Mouse (Mus musculus) thymus, postnatal 36 days (tissue): ENCODE measurements at regions not wholly inside any gene's neighbourhood (a gene's known extent, or its start where the extent isn't known, plus 50 kb on each side); places are given as distances from the start of the nearest gene placed in this dataset.

Experiments used
- DNase-seq, 2 experiments: peaks; one replicate each; pipeline ENCODE4 v3.0.0; 2022; ENCODE audit warnings: mixed read lengths in 2 of 2

DNA sequence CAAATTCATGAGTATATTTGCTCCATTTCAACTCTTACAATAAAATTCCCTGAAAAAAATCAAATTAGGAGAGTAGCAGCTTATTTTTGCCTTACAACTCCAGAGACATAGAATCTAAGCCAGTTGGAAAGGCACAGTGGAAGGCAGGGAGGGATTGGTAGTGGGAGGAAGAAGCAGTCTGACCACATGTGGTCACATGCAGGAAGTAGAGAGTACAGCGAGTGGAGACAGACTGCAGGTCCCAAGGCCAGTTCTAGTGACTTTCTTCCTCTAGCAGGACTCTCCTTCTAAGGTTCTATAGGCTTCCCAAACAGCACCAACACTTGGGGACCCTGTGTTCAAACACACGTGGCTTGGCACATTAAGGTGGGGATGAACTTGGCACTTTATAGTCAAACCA is 245.6 kb upstream of the Adgrl4 start:
- DNase-seq, result no peak

DNA sequence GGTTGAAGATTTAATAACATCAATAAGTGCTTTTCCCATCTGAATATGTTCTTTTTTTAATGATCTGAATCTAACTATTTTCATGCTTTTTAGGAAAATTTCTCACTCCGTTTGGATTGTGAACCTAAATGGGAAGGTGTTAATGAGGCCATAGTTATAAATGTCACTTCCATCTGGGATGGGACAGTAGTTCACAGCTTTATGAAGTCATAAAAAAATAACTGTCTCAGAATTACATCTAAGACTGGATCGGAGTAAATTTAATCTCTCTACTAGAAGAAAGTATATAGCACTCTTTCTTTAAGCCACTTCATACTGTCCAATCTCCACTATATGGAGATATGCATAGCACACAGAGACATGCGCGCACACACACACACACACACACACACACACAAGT is 226.7 kb upstream of the Adgrl4 start:
- no peak for DNase-seq

DNA sequence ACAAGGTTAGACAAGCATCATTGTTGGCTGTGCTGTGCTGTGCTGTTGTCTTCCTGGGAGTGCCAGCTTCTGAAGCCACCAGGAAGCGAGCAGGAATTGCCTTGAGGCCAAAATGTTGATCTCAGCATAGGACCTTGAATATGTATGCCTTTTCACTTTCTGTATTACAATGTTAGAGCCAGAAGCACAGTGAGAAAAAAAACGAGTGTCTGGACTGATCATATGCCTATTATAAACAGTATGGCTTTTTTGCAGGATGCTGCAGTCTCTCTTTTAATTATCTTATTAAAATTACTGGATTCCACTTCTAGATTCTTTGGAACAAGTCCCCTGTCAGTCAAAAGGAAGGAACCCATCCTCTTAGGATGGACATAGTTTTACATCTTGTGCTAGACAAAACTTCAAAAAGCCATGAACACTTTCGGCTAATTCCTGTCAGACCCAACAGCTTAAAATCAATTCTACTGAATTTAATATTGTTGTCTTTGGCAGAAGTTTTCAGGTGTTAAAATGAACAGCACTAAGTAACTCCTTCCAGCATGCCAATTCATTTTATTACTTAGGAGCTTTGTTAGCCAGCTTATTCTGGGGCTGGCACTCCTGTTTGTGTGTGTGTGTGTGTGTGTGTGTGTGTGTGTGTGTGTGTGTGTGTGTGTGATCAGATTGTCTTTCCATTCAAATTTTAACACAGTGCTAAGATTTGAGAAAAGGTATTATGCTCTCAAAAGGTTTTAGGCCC is 220.8 kb upstream of the Adgrl4 start:
- no peak for DNase-seq

DNA sequence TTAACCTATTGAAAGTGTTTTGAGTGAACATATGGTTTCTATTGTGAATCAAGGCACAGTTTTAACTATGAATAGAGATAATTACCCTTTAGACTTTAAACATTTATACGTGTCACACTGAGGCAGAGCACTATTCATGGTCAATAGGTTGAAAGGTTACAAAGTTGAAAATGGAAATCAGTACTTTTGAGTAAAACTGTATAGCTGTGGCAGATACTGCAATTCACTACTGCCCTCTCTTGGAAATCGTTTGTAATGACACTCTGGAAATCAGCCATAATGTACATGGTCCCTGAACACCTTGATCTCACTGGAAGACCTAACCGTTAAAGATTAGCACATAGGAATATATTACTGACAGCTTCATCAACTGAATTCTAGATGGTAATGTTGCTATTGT is 215.3 kb upstream of the Adgrl4 start:
- no peak for DNase-seq

DNA sequence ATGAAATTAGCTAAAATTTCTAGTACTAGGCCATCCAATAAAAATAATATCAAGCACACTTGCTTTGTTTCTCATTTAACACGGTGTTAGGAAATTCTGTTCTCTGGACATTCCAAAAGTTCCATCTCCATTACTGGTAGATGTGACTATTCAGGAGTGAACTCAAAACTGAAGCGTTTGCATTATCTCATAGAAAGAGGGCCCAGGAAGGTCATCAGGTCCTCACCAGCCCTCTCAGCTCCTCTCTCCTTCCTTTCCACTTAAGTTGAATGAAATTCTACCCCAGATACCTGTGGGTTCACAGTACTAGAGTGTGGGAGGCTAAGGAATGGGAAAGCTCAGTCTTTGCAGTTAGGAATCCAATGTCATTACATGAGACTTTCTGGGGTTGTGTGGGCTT is 185.2 kb upstream of the Adgrl4 start:
- no peak for DNase-seq

DNA sequence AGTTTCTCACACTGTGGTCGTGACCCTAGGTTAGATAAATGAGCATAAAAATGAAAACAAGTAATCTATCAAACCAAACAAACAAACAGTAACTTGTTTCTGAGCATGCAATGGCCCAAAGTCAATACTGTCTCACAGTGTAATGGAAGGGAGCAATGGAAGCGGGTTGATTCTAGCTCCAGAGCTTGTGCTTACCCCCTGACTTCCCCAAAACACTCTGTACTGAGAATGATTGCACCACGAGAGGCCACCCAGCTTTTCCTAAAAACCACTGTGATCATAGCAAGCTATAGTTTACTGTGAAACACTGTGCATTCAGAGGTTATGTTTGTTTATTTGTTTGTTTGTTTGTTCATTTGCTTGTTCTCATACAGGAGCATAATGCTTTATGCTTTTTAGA is 174.9 kb upstream of the Adgrl4 start:
- DNase-seq, result no peak

DNA sequence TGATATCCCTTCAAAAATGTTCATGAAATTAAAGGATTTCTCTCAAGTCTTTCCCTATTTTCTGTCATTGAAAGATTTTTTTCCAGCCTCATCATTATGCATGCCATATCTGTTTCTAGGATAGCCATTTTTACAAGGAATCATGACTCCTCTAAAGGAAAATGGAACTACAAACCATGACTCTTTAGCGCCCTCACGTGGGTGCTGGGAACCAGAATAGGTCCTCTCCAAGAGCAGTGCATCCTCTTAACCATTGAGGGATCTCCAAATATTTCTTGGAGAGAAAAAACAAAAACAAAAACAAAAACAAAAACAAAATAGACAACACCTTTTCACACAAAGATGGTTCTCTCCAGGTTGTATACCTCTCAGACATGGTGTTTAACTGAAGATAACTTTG is 172.0 kb upstream of the Adgrl4 start:
- no peak for DNase-seq

DNA sequence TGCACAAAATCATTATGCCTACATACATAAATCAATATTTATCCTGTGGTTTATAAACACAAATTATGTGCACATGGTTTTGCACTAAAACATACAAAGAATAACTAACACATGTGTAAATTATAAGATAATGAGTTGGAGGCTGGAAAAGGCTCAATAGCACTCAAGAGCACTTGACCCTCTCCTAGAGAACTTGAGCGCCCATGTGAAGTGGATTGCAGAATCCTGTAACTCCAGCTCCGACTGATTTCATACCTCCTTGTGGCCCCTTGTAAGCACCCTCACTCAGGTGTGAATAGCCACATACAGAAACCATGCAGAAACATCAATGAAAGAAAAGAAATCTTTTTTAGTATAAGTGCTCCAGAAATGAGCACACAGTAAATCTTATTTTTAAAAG is 168.2 kb upstream of the Adgrl4 start:
- no peak for DNase-seq

DNA sequence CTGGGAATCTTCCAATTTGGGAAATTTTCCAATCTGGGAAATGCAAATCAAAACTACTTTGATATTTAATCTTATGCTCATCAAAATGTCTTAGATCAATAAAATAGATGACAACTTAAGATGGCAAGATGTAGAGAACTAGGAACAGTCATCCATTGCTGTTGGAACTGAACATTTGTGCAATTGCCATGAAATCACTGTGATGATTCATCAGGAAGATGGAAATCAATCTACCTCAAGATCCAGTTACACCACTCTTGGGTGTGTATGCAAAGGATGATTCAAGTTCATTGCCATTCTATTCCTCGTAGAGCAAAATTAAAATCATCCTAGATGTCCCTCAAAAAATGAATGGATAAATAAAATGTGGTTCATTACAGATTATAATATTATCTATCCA is 153.9 kb upstream of the Adgrl4 start:
- DNase-seq, result no peak

DNA sequence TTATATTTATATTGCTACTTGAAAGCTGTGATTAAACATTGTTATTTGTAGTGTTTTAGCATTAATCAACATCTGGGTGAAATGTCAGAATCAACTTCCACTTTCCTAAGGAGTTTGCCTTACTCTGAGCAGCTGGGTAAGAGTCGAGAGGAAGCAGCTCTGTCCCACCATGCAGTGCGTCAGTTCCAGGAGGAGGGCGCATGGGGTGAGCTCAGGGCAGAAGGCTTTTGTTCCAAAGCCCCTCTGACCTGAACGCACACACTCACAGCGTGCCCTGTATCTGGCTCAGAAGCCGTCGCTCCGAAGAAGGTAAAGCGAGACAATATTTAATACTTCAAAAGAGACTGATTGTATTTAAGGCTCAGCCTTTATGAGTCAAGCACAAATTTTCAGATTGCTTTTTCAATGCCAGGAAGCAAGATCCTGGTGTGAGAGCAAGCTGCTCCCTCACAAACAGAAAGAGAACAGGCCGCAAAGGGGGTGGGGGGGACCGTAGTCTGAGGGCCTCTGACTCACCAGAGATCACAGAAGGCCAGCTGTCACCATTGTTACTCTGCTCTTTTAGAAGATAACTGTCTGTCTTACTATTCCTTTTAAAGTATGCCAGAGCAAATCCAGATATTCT is 143.6 kb upstream of the Adgrl4 start:
- DNase-seq, result peak; percentile 33 to 39

DNA sequence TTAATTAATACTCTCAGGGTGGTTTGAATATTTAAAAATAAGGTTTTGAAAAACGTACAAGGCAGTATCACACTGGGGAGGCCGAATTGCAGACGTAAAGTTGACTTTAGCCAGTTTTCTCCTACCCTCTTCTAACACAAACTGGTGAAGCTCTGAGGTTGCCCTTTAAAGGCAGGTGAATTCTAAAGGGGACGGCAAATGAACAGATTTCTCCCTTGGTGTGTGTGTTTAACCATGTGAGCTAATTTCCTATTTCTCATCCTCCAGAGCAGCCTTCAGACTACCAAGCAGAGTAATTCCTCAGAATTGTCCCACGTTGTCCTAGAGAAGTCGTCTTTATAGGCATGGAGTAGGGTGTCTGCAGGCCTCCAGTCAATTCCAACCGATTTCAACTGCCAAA is 143.1 kb upstream of the Adgrl4 start:
- DNase-seq, result no peak

DNA sequence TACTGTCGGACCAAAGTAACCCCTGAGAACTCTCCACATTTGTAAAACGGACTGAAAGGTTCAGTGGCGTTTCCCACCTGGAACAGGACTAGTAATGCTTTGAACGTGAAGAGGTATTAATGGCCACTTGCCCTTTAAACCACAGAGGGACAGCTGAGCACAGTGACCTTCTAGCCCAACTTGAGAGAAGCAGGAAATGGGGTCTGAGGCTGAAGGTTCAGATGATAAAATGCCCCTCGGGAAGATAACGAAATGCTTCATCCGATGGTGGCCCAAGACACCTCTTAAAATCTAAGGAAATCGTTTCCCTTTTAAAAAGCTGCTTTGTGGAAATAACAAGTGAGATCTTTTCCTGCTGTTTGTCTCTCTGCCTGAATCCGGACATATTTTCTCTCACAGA is 142.7 kb upstream of the Adgrl4 start:
- DNase-seq, result no peak

DNA sequence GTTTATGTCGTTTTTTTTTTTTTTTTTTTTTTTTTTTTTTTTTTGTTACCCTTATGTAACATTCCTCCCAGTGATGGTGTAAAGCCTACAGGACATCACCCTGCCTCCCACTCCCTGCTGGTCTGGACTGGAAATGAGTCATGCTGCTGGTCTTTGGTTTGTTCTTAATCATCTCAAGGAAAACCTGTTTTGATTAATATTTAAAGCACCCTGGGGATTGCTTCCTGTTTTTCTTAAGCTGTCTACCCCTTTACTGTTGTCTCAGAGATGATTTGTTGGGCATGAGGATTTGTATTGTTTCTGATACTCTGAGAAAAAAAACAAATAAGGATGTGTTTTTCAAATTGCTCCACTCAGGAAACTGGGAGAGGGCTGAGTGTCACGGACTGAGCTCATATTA is 139.4 kb upstream of the Adgrl4 start:
- no peak for DNase-seq

DNA sequence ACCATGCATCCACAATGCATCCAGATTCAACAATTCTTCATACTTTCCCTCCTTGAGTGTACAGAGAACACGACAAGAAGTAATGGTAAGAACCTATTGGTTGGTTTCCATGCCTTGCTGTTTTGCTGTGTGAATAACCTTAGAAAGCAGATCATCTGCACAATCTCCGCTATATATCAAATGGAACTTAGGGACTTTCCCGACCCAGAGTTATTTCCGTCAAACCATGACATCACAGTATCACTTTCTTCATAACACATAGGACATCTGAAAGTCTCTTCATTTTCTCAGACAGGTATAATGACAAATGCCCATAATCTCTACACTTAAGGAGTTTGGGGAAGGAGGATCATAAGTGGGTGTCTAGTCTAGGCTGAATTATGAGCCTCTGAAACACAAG is 132.3 kb upstream of the Adgrl4 start:
- no peak for DNase-seq

DNA sequence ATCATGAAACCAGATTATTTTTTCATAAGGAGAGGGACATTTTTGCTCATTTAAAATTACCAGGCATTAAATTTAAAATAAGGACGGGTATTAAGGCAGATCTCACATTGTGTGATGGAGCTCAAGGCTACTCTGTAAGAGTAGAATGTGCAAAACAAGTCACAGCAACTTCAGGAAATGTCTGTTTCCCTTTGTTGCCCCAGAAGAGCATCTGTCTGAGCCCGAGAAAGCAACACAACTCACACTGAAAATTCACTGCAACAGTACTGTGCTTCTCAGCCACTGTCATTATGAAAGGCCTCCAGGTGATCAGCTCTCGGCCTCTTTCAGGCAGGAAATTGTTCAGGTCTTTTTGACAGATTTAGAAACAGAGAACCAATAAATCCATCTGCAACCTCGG is 129.7 kb upstream of the Adgrl4 start:
- no peak for DNase-seq

DNA sequence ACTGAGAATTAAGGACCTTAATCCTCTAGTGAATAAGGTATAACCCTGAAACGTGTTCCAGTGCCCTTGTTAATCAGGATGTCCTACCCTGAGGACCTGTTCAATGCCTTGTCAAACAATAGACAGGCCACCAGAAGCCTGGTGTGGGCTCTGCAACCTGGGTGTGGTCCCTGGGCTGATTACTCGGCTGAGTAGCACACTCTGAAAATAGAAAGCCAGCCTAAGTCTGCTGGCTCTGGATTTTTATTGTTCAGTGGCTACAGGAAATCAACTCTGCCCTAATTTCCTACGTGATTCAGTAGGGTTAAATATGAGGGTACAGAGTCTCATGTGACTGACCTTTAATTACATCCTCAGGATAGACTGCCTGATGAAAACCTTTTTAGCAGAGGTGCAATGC is 113.9 kb upstream of the Adgrl4 start:
- no peak for DNase-seq

DNA sequence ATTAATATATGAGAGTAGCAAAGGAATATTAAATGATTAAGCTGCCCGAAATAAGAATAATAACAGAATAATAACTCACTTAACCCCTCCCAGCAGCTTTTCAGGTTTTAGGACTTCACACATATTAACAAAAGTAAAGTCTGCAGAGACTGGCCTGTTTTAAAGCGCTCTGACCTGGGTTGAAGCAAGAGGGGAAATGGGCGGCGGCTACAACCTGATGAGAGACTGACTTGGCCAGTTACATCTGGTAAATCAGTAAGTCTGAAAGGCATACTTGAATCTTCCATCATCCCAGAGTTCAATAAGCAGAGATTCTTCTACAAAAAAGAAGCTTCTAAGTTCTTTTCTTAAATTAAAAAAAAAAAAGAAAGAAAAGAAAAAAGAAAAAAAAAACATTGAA is 107.9 kb upstream of the Adgrl4 start:
- DNase-seq, result no peak

DNA sequence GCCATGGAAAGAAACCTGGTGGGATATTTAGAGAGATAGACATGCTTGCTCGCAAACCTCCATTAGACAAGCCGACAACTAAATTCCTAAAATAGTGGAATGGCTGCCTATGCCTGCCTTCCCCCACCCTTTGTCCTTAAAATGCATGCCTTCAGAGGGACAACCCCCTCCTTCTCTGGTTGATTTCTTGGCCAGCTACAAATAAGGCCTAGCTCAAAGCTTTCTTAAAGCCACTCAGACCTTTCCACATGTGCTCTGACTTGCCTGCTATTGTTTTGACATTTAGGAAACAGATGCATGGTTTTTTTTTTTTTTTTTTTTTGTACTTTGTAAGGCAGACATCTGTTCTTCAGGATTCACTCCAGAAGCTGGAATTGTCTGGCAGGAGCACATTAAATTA is 105.8 kb upstream of the Adgrl4 start:
- DNase-seq, result no peak

DNA sequence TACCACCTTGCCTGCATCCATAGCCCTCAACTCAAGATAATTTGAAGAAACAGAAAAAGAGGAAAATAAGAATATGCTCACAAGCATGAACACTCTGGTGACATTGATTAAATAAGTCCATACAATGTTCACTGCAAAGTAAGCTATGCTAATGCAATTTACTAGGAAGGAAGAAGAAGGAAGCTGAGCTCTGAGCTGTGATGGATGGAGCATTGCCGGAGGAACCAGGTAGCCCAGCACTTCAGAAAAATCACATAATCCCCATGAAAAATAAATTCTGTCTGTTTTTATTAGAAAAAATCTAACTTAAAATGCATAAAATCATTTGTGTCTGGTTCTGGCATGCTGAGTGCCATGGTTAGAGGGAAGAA is 105.4 kb upstream of the Adgrl4 start:
- DNase-seq, result no peak

DNA sequence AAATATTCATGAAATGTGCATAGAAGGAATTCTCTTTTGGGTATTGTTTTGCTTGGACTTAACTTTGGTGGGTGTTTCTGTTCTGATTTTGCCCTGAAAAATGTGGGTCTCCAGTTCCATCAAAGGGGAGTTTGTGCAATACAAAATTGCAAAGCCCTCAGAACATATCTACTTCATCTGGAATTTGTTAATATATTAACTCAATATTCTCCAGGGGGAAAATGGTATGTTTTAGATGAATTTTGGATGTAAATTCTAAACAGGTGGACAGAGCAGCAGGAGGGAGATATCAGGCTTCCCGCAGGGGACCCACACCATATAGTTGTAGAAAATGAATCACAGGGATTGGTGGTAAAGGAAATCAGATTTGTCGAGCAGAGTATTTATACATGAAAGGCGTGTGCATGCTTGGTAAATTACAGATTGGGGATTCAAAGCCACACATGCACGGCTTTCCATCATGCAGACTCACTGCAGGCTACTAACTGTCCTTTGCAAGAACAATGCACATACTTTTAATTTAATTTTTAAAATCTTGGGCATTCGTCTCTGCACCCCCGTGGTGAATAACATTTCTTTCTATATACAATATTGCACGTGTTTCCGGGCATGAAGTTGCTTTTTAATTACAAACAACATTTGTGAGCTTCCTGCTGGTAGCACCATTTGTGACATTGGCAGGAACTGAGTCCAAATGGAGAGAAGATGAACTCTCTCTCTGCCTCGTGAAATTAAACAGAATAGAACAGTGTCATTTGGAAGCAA is 104.8 kb upstream of the Adgrl4 start:
- DNase-seq, result no peak

DNA sequence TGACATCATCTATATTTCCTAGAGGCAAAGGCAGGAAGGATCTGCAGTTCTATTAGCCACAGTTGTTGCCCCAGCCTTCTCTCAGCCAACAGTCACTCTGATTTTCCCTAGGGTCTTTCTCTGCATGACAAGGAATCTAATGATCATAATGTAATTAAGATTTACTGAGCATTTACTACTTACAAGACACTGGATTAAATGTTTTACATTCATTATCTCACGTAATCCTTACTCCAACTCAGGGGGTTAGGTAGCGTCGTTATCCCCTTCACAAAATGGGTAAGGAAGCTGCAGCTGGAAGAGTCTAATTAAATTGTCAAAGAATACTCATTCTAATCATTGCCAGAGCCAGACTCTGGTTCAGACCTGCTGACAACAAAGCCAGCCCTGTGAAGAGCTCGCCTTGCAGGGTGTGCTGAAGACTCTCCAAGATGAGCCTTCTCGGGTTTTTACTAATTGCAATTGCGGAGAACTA is 103.8 kb upstream of the Adgrl4 start:
- DNase-seq, result no peak

DNA sequence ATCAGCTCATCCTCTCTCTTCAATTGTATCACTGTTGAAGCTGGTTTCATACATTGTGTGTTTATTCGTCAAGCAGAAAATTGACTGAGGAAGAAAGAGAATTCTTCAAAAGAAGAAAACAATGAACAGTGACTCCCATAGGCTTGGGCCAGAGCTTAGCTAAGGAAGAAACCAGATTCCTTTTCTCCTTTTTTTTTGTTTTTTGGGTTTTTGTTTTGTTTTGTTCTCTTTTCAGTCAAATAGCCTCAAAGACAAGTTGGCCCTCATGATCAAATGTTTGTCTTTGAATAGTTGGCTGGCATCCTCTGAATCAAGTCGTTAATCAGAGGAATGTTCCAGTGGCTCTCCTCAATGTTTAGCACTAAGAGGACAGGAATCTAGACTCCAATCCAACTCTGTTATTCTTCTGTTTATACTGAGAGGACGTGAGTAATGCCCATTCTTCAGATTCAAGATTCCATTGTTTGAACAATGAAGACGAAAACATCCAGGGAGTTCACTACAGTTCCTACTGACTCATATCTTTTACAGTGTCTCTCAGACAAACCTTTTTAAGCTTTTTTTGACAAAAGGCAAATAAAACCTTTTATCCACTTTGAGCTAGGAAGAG is 86.1 kb upstream of the Adgrl4 start:
- DNase-seq, result no peak

DNA sequence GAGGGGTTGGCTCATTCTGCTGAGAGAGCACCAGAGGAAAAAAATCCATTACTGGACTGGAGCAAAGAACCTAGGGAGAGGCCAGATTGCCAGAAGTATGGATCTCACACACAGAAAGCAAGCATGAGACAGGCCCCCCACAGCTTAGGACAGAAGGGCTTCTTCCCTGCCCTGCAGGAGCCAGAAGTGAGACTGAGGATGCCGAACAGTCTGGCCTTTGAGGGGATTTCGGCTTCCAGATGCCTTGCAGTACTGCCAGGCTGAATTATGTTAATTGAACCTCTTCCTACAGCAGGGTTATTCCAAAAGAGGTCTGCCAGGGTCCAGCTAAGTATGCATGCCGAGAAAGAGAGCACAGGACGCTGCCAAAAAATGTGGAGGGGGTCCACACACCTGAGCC is 71.4 kb upstream of the Adgrl4 start:
- DNase-seq, result no peak
